Mouse (Mus musculus) testis, adult 2 months (tissue): ENCODE measurements around the gene Zfp791. TPM values are rescaled to one million over a fixed set of nuclear protein-coding genes. Genes with fewer than 3 reads are reported as not detected.

Experiments
- H3K27ac ChIP-seq: fragments of 200-500 bp; 2 replicates; pipeline ENCODE4 v1.5.1; 2012; ENCODE audit warnings: low read depth, low read length; ENCODE audit not compliant: control insufficient read depth, insufficient read depth
- H3K27me3 ChIP-seq: fragments of 200-500 bp; 2 replicates; pipeline ENCODE4 v1.6.1; 2012; ENCODE audit warnings: mild to moderate bottlenecking, low read length, moderate library complexity; ENCODE audit not compliant: control insufficient read depth, insufficient read depth
- H3K36me3 ChIP-seq: fragments of 200-500 bp; 2 replicates; pipeline ENCODE4 v1.6.1; 2012; ENCODE audit warnings: mild to moderate bottlenecking, low read length; ENCODE audit not compliant: control insufficient read depth, insufficient read depth
- H3K4me1 ChIP-seq: fragments of 200-500 bp; 2 replicates; pipeline ENCODE4 v1.6.1; 2012; ENCODE audit warnings: low read length; ENCODE audit not compliant: control insufficient read depth, insufficient read depth
- H3K4me3 ChIP-seq: fragments of 200-500 bp; 2 replicates; pipeline ENCODE4 v1.5.1; 2012; ENCODE audit warnings: low read depth, mild to moderate bottlenecking, low read length, moderate library complexity, mixed read lengths; ENCODE audit not compliant: control insufficient read depth
- CTCF ChIP-seq: fragments of 200-500 bp; IDR thresholded peaks from 2 replicates; pipeline ENCODE4 v1.5.1; 2012; ENCODE audit warnings: low read depth, mild to moderate bottlenecking, inconsistent platforms, low read length, moderate library complexity; ENCODE audit not compliant: control insufficient read depth, insufficient read depth, insufficient replicate concordance
- POLR2A ChIP-seq: fragments of 200-500 bp; IDR thresholded peaks from 2 replicates; pipeline ENCODE4 v1.6.1; 2012; ENCODE audit warnings: low read depth, mild to moderate bottlenecking, inconsistent platforms, low read length, moderate library complexity; ENCODE audit not compliant: control insufficient read depth
- polyA plus RNA-seq: library from polyadenylated mRNA; depleted of rRNA; stranded (reverse); fragments of >200 nt; gene quantifications from 2 replicates; pipeline ENCODE4 v1.2.3, GENCODE M21; 2012

Zfp791 gene
- polyA plus RNA-seq, 1 experiment = 0.21 TPM

DNA sequence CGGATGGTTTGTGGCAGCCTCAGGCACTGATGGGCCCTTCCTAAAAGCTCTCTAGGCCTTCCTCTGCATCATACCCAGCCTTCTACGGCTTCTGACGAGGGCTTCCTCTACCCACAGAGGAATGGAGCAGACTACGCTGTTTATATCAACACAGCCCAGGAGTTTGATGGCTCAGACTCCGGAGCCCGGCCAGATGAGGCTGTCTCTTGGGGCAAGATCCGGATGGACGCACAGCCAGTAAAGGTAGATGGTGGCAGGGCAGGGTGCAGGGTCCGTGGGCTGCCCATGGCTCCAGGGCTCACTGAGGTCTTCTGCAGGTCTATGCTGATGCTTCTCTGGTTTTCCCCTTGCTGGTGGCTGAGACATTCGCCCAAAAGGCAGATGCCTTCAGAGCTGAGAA, 48.3 kb downstream of the Zfp791 start:
- TF ChIP-seq CTCF (no peak), POLR2A (no peak)
- Histone ChIP-seq H3K36me3 (peaks cover 1% of the 10 kb centered on the region; the same call in 1 of the 2 replicates), H3K27me3 (no peaks in the 10 kb centered on the region), H3K4me3 (no peak overlapping the region), H3K27ac (no peak overlapping the region), H3K4me1 (peaks cover 9% of the 10 kb centered on the region)

DNA sequence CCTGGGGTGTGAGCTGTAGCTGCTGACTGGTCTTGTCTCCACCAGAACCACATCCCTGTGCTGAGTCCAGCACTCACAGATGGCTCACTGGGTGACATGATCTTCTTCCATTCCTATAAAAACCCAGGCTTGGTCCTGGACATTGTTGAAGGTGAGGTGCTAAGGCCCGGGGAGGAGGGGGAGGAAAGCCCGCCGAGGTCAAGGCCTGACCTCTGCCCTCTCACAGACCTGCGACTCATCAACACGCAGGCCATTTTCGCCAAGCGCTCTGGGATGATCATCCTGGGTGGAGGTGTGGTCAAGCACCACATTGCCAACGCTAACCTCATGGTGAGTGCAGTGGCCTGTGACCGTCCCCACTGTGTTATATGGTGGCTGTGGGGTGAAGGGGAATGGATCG, 48.7 kb downstream of the Zfp791 start:
- Histone ChIP-seq H3K4me3 (no peak overlapping the region), H3K27ac (no peak overlapping the region), H3K36me3 (peaks cover 1% of the 10 kb centered on the region; the same call in 1 of the 2 replicates), H3K4me1 (peaks cover 9% of the 10 kb centered on the region), H3K27me3 (no peaks in the 10 kb centered on the region)
- TF ChIP-seq POLR2A (no peak), CTCF (no peak)

DNA sequence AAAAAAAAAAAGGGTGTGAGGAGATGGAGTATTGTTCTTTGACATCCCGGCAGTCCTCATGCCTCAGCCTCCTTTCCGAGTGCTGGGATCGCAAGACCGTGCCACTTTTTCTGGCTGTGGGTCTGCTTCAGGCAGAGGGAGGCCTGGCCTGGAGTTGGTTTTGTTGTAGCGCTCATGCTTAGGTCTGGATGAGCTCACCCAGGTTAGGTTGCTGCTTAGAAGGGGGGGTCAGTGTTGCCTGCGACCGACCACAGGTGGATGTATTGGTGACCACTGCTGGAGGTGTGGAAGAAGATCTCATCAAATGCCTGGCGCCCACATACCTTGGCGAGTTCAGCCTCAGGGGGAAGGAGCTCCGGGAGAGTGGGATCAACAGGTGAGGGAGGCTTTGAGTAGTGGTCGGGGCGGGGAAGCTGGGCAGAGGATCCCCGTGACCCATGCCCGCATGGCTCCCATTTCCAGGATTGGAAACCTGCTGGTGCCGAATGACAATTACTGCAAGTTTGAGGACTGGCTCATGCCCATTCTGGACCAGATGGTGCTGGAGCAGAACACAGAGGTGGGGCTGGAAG, 49.8 kb downstream of the Zfp791 start:
- H3K27ac ChIP-seq = no peak overlapping the region
- no peak for TF ChIP-seq POLR2A
- no peak for TF ChIP-seq CTCF
- peaks cover 9% of the 10 kb centered on the region for H3K4me1 ChIP-seq
- no peaks in the 10 kb centered on the region for H3K27me3 ChIP-seq
- no peak overlapping the region for H3K4me3 ChIP-seq
- H3K36me3 ChIP-seq = peaks cover 1% of the 10 kb centered on the region; the same call in 1 of the 2 replicates

DNA sequence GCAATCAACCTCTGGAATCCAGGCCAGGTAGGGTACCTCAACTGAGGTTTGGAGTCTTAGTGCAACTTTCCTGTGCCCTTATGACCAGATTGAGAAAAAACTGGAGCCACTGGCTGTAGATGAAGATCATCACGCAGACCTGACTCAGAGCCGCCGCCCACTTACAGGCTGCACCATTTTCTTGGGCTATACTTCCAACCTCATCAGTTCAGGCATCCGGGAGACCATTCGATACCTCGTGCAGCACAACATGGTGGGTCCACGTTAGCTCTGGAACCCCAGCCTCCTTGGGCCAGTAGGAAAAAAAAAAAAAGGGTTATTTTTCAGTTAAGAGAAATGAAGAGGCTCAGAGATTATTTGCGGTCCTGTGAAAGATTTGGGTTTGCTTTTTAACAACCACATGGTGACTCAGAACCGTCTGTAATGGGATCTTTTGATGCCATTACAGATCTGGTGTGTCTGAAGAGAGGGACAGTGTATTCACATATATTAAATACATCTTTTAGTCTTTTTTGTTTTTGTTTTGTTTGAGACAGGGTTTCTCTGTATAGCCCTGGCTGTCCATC, 50.4 kb downstream of the Zfp791 start:
- TF ChIP-seq POLR2A (no peak), CTCF (no peak)
- H3K27me3 ChIP-seq = no peaks in the 10 kb centered on the region
- peaks cover 1% of the 10 kb centered on the region; the same call in 1 of the 2 replicates for H3K36me3 ChIP-seq
- H3K4me3 ChIP-seq = peak overlapping the region; percentile 91
- H3K27ac ChIP-seq = peak overlapping the region; percentile 91
- peaks cover 9% of the 10 kb centered on the region for H3K4me1 ChIP-seq

DNA sequence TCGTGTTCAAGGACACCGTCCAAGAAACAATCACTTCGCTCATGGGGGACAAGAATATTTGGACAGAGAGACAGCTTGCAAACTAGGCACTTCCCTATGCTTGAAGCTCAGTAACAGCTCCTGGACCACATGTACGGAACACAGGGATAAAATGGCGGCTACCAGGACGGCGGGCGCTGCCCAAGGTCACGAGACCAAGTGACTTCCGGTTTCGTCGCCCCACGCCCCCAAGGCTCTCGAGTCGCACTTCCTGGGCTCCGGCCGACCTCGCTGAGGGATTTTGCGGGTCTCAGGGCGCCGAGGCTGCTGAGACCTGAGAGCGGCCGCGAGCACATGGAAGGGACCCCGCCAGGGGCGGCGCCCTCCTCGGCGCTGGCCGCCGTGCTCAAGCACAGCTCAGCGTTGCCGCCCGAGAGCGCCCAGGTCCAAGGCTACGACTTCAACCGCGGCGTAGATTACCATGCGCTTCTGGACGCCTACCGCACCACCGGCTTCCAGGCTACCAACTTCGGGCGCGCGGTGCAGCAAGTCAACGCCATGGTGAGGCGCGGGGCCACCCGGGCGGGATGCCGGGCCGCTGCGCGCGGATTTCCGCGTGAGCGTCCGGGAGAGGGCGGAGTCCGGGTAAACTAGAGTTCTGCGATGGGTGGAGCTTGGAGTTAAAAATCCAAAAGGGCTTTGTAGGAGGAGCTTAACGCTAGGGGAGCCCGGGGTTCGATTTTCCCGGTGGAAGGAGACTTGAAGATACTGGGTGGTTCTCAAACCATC, 51.2 kb downstream of the Zfp791 start, which contains the start of gene Dhps:
Gene Dhps (plus strand): TSS at position 244 of the 768 bp plus-strand sequence.
- Histone ChIP-seq H3K4me1 (peaks cover 9% of the 10 kb centered on the region), H3K36me3 (peaks cover 1% of the 10 kb centered on the region; the same call in 1 of the 2 replicates), H3K27ac (peak within 1 kb of the TSS; percentile 91), H3K27me3 (no peaks in the 10 kb centered on the region), H3K4me3 (peak within 1 kb of the TSS; percentile 91)
- TF ChIP-seq POLR2A (peak; percentile 70), CTCF (no peak)

DNA sequence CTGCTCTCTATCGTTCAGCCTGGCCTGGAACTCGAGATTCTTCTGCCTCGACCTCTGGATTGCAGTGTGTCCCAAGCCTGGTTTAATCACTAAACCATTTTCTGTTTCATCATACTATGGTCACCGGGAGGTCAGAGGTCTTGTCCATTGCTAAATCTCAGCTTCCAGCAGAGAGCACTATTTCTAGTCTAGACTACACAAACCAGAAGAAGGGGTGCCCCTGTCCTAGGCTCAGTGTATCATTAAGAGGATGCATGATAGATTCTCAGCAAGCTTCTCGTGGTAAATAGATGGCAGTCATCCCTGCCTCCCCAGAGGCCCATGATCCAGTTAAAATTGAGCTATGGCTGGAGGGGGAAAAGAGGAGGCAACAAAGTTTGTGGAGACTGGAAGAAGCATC, 51.9 kb downstream of the Zfp791 start:
- TF ChIP-seq CTCF (no peak), POLR2A (no peak)
- Histone ChIP-seq H3K4me3 (peak overlapping the region; percentile 91), H3K36me3 (peaks cover 1% of the 10 kb centered on the region; the same call in 1 of the 2 replicates), H3K27me3 (no peaks in the 10 kb centered on the region), H3K4me1 (peaks cover 9% of the 10 kb centered on the region), H3K27ac (peak overlapping the region; percentile 91)

DNA sequence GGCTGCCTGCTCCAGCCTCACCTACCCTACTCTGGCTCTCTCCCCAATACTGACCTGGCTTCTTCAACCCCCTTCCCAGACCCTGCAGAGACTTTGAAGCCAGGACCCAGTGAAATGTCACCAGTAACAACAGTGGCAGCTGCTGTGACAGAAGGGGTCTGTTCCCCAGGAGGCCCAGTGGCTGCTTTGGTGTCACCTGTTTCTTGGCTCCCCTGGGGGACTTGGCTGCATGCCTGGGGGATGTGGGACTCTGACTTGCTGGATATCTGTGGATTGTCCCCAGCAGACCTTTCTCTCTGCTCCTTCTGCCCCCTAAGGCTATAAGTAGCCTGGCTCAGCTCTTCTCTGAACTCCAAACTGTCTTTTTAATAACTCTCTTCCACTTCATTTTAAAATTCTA, 54.9 kb downstream of the Zfp791 start, which contains the start of gene Gm5741:
Gene Gm5741 (minus strand): TSS at position 1 of the 400 bp plus-strand sequence.
- no peaks in the 10 kb centered on the region for H3K27me3 ChIP-seq
- no peak for TF ChIP-seq POLR2A
- TF ChIP-seq CTCF = no peak
- H3K4me1 ChIP-seq = peaks cover 7% of the 10 kb centered on the region
- no peak within 1 kb of the TSS for H3K27ac ChIP-seq
- no peak within 1 kb of the TSS for H3K4me3 ChIP-seq
- no peaks in the 10 kb centered on the region for H3K36me3 ChIP-seq
